Mouse (Mus musculus): ENCODE measurements around the gene Zc3h18.

The Zc3h18 gene

DNA sequence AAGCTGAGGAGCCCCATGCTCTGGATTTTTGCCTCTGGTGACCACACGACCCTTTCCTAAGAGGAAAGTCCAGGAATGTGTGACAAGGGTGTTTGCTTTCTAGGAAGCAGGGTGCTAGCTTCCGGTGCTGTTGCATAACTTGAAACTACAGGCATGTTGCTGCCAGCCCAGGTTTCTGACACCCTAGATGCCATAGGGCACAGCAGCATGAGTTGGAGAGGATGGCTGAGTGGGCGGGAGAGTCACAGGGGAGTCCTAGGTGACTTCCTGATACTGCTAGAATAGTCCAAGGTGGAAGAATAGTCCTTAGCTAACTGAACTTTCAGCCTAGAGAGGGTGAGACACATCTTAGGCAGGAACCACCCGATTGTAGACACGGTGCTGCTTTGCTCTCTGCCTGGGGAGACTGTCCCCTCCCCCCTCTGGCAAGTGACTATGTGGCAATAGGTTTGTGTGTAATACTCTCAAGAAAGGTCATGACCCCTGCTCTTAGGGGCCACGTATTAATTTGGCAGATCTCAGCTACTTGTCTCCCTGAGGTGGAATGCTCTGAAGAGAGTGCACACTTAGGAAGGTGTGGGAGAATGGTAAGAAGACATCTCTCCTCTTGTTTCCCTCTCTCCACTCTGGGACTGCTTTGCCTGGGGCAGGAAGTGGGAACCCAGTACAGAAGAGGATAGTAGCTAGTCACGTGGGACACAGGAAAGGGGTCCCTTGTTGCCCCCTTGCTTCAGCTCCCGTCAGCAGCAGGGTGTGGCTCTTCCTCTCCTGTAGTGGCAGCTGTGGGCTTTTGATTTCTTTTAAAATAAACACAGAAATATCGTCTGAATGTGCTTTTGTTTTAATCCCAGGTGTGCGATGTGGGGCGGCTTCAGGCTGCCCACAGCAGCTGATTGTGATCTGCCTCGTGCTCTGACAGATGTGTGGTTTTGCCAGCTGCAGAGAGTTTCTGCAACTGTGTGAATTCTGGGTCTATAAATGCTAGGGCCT is 87.5 kb downstream of the Zc3h18 start:
- no peak for DNase-seq (ENCODE audit: low read depth, low spot score)

DNA sequence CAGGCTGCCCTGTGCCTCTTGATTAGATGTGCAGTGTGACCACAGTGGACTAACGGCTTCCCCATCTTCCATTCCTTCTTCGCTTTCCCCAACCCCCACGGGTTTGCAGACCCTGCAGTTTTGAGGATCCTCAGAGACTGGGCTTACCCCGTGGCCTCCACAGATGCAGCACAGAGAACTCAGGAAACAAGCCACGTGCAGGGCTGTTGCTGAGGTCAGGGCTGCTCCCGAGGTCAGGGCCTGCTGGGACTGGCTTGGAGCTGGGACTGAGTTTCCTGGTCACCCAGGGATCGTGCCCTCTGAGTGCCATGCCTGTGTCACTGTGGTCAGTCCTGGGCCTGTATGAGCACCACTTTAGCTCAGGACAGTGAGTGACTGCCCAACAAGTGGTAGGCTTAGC is 88.6 kb downstream of the Zc3h18 start:
- no peak for DNase-seq (ENCODE audit: low read depth, low spot score)

Data from brain, embryonic 18.5 days (tissue).